Mouse (Mus musculus) midbrain, embryonic 14.5 days (tissue): Measurements from ENCODE around the gene Rps6ka5. TPM values are rescaled to one million over a fixed set of nuclear protein-coding genes. Genes with fewer than 3 reads are reported as not detected.

Experiments
- ATAC-seq: fragments of 200-750 bp; cut with Nextera tagmentation; 2 replicates; pipeline ENCODE4 v1.8.0; 2017; ENCODE audit warnings: moderate number of reproducible peaks, moderate library complexity; ENCODE audit not compliant: low FRiP score, low TSS enrichment
- DNase-seq: peaks from one replicate; pipeline ENCODE4 v3.0.0-alpha.2; 2015
- H3K27ac ChIP-seq: fragments of 300-500 bp; sonication (generic); replicated peaks from 2 replicates; pipeline ENCODE4 v1.5.1; 2014; ENCODE audit warnings: mild to moderate bottlenecking, low read depth, low read length, moderate library complexity
- H3K27me3 ChIP-seq: fragments of 300-500 bp; sonication (generic); 2 replicates; pipeline ENCODE4 v1.6.1; 2014; ENCODE audit warnings: low read length, control low read depth, mixed read lengths; ENCODE audit not compliant: control insufficient read depth, insufficient read depth
- H3K36me3 ChIP-seq: fragments of 300-500 bp; sonication (generic); 2 replicates; pipeline ENCODE4 v1.6.1; 2014; ENCODE audit warnings: low read length, control low read depth; ENCODE audit not compliant: control insufficient read depth, insufficient read depth
- H3K4me1 ChIP-seq: fragments of 300-500 bp; sonication (generic); 2 replicates; pipeline ENCODE4 v1.6.1; 2014; ENCODE audit warnings: mild to moderate bottlenecking, antibody characterized with exemption, low read length, control low read depth; ENCODE audit not compliant: control insufficient read depth, insufficient read depth
- H3K4me2 ChIP-seq: fragments of 300-500 bp; sonication (generic); 2 replicates; pipeline ENCODE4 v1.6.1; 2014; ENCODE audit warnings: mild to moderate bottlenecking, low read length, moderate library complexity
- H3K4me3 ChIP-seq: fragments of 300-500 bp; sonication (generic); replicated peaks from 2 replicates; pipeline ENCODE4 v1.5.1; 2014; ENCODE audit warnings: low read depth, low read length
- H3K9ac ChIP-seq: fragments of 300-500 bp; sonication (generic); replicated peaks from 2 replicates; pipeline ENCODE4 v1.6.1; 2014; ENCODE audit warnings: mild to moderate bottlenecking, low read length, moderate library complexity
- H3K9me3 ChIP-seq: fragments of 300-500 bp; sonication (generic); 2 replicates; pipeline ENCODE4 v1.6.1; 2016; ENCODE audit warnings: low read length, control low read depth, mixed read lengths; ENCODE audit not compliant: control insufficient read depth
- WGBS: fragments of 180-500 bp; shearing (Covaris S2); extraction: QIAGEN DNeasy Blood & Tissue Kit; methylation state at CpG from one replicate; pipeline ENCODE4 v1.1.7; 2014; 5-methylcytosine and 5-hydroxymethylcytosine counted together
- polyA plus RNA-seq: library from polyadenylated mRNA; unstranded; fragments of >200 nt; fragmentation: Nextera tagmentation; extraction: Ambion mirVana; gene quantifications from 2 replicates; pipeline ENCODE4 v1.2.1, GENCODE M21; 2014

The Rps6ka5 gene
- polyA plus RNA-seq, 1 experiment from 2014 or later = 7.9 TPM

- peaks cover 6% of the 10 kb centered on the region; the same call in 1 of the 2 replicates for H3K36me3 ChIP-seq
- ATAC-seq = no peak
- H3K27ac ChIP-seq = no peak overlapping the region
- H3K4me3 ChIP-seq = no peak overlapping the region
- no peaks in the 10 kb centered on the region for H3K9me3 ChIP-seq
- no peak overlapping the region for H3K4me2 ChIP-seq
- H3K9ac ChIP-seq = no peak overlapping the region
- DNase-seq = no peak
- H3K4me1 ChIP-seq = no peaks in the 10 kb centered on the region
- 89% methylated on average over 9 of the region's 9 CpGs for WGBS
- no peaks in the 10 kb centered on the region for H3K27me3 ChIP-seq
Measured at GRCm38 (mm10) chr12:100509615-100510282, 217.0 kb downstream of the Rps6ka5 start.

DNA sequence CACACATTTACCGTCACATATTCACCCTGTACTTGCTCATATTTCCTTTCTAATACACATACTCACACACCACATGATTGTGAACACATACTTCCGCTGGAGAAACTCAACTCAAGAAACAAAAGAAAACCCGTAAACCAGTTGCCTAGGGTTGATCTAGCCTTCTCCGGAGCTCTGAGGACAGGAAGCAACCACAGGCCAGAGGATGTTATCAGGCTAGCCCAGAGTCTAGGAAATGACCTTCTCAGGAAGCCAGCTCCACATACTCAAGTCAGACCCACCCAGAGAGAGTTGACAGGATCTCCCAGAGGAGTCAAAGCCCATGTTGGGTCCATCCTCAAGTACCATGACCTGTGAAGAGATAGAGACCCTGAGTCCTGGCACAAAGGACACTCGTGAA lies 218.1 kb downstream of the Rps6ka5 start:
- Histone ChIP-seq H3K36me3 (peaks cover 6% of the 10 kb centered on the region; the same call in 1 of the 2 replicates), H3K4me2 (no peak overlapping the region), H3K27ac (no peak overlapping the region), H3K9ac (no peak overlapping the region), H3K9me3 (no peaks in the 10 kb centered on the region), H3K4me3 (no peak overlapping the region), H3K4me1 (no peaks in the 10 kb centered on the region), H3K27me3 (no peaks in the 10 kb centered on the region)
- 91% methylated on average over 5 of the region's 5 CpGs for WGBS
- DNase-seq (no peak), ATAC-seq (no peak)

DNA sequence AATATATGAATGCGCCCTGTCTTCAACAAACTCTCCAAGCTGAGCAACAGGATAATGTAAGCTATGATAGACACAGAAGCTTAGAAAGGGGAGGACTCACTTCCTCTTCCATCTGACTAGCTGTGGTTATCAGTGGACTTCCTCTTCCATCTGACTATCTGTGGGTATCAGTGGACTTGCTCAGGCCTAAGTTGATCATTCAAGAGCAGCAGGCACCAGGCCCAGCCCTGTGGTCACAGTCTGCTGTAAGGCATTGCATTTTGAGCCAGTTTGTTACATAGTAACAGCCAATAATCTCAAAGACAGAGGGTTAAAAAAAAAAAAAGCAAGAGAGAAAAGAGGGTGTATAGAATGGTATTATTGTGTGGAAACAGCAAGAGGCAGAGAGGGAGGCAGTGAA lies 221.3 kb downstream of the Rps6ka5 start:
- Histone ChIP-seq H3K4me3 (no peak overlapping the region), H3K27ac (no peak overlapping the region)
- no peak for ATAC-seq

DNA sequence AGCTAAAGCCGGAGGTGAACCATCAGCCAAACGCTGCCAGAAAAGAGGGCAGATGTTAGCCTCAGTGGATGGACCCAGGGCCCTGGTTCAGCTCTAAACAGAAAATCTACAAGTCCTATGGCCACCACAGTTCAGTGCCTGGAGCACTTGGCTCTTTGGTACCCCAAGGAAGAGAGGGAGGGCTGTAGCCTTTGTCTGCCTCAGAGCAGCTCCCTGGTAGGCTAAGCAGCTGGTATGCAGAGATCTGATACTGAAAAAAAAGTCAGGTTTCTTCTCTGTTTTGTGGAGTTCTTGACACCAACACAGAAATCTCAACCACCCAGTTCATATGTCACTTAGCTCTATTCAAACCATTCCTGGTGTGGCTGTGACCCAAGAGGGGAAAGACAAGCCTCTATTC lies 222.2 kb downstream of the Rps6ka5 start:
- 84% methylated on average over 2 of the region's 2 CpGs for WGBS
- Histone ChIP-seq H3K4me1 (no peaks in the 10 kb centered on the region), H3K4me3 (no peak overlapping the region), H3K27ac (no peak overlapping the region), H3K27me3 (no peaks in the 10 kb centered on the region), H3K9me3 (no peaks in the 10 kb centered on the region), H3K9ac (no peak overlapping the region), H3K4me2 (no peak overlapping the region), H3K36me3 (peaks cover 2% of the 10 kb centered on the region)
- ATAC-seq (no peak), DNase-seq (no peak)

More for the DNA sequence above, 221.3 kb downstream of the Rps6ka5 start:
- no peaks in the 10 kb centered on the region for H3K36me3 ChIP-seq
- WGBS = 98% methylated on average over 1 of the region's 1 CpGs
- no peaks in the 10 kb centered on the region for H3K9me3 ChIP-seq
- no peaks in the 10 kb centered on the region for H3K27me3 ChIP-seq
- no peaks in the 10 kb centered on the region for H3K4me1 ChIP-seq
- H3K9ac ChIP-seq = no peak overlapping the region
- DNase-seq = no peak
- H3K4me2 ChIP-seq = no peak overlapping the region

GRCm38 (mm10) chr12:100503659-100504058 lies 223.1 kb downstream of the Rps6ka5 start:
- 91% methylated on average over 4 of the region's 4 CpGs for WGBS
- no peak overlapping the region for H3K4me3 ChIP-seq
- no peak for ATAC-seq

DNA sequence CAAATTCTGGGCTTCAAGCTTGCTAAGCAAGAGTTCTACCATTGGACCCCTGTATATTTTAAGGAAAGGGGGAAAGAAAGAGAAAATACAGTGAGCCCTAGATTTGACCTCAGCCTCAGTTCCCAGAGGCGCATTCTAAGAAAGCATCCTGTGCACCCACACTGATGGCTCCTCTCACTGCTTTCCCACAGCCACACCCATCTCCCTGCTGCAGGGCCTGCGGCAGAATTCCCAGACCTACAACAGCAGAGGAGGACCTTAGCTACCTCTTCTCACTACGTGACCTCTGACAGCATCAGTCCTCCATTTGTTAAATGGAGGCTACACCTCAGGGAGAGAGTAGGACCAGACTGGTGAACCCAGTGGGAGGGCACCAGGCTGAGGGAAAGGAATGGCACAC lies 224.2 kb downstream of the Rps6ka5 start:
- no peaks in the 10 kb centered on the region for H3K4me1 ChIP-seq
- H3K27ac ChIP-seq = no peak overlapping the region
- peaks cover 18% of the 10 kb centered on the region for H3K36me3 ChIP-seq
- no peak overlapping the region for H3K4me3 ChIP-seq
- DNase-seq = no peak
- ATAC-seq = no peak
- no peak overlapping the region for H3K9ac ChIP-seq
- H3K27me3 ChIP-seq = no peaks in the 10 kb centered on the region
- no peak overlapping the region for H3K4me2 ChIP-seq
- no peaks in the 10 kb centered on the region for H3K9me3 ChIP-seq
- 76% methylated on average over 3 of the region's 3 CpGs for WGBS

More at GRCm38 (mm10) chr12:100503659-100504058, 223.1 kb downstream of the Rps6ka5 start:
- DNase-seq = no peak
- Histone ChIP-seq H3K4me1 (no peaks in the 10 kb centered on the region), H3K27ac (no peak overlapping the region), H3K36me3 (peaks cover 11% of the 10 kb centered on the region), H3K4me2 (no peak overlapping the region), H3K9ac (no peak overlapping the region), H3K9me3 (no peaks in the 10 kb centered on the region), H3K27me3 (no peaks in the 10 kb centered on the region)

GRCm38 (mm10) chr12:100501261-100501660 lies 225.5 kb downstream of the Rps6ka5 start:
- 95% methylated on average over 4 of the region's 4 CpGs for WGBS
- H3K27ac ChIP-seq = no peak overlapping the region
- ATAC-seq (no peak), DNase-seq (no peak)
- H3K36me3 ChIP-seq = peaks cover 29% of the 10 kb centered on the region
- H3K9ac ChIP-seq = no peak overlapping the region
- no peaks in the 10 kb centered on the region for H3K27me3 ChIP-seq
- no peak overlapping the region for H3K4me2 ChIP-seq
- no peaks in the 10 kb centered on the region for H3K4me1 ChIP-seq
- H3K9me3 ChIP-seq = no peaks in the 10 kb centered on the region
- no peak overlapping the region for H3K4me3 ChIP-seq

- H3K4me1 ChIP-seq = no peaks in the 10 kb centered on the region
- no peaks in the 10 kb centered on the region for H3K27me3 ChIP-seq
- DNase-seq (no peak), ATAC-seq (no peak)
- no peak overlapping the region for H3K9ac ChIP-seq
- no peak overlapping the region for H3K4me3 ChIP-seq
- H3K36me3 ChIP-seq = peaks cover 47% of the 10 kb centered on the region
- H3K4me2 ChIP-seq = no peak overlapping the region
- no peaks in the 10 kb centered on the region for H3K9me3 ChIP-seq
- WGBS = 94% methylated on average over 13 of the region's 13 CpGs
- no peak overlapping the region for H3K27ac ChIP-seq
Measured at GRCm38 (mm10) chr12:100499469-100499868, 227.3 kb downstream of the Rps6ka5 start.
